Mouse (Mus musculus): ENCODE measurements around the gene Bcr. TPM values are rescaled to one million over a fixed set of nuclear protein-coding genes. Genes with fewer than 3 reads are reported as not detected.
A peak's percentile ranks its signal among the peaks of the same experiment; 100 is the strongest.

Bcr gene
- polyA plus RNA-seq, 1 experiment from 2014 or later, result 15.1 TPM

- Histone ChIP-seq H3K4me3 (no peak overlapping the region), H3K4me1 (replicated peaks) (peaks cover 67% of the 10 kb centered on the region), H3K9me3 (no peaks in the 10 kb centered on the region), H3K36me3 (no peaks in the 10 kb centered on the region), H3K27me3 (0 out of 2 replicates have a peak, but pooled peaks cover 3% of the 10 kb centered on the region), H3K9ac (no peak overlapping the region; the same call in 1 of the 2 replicates), H3K27ac (no peak overlapping the region), H3K4me2 (no peak overlapping the region)
- ATAC-seq (ENCODE audit: low FRiP score), result no peak
- 18% methylated on average over 9 of the region's 9 CpGs for WGBS
Measured at GRCm38 (mm10) chr10:75058761-75059395, 1.5 kb upstream of the Bcr start.

GRCm38 (mm10) chr10:75059396-75059795 is 996 bp upstream of the Bcr start:
- Histone ChIP-seq H3K4me2 (peak overlapping the region; percentile 98), H3K27me3 (0 out of 2 replicates have a peak, but pooled peaks cover 3% of the 10 kb centered on the region), H3K9ac (no peak overlapping the region), H3K27ac (peak overlapping the region; percentile 36; the same call in 1 of the 2 replicates), H3K9me3 (no peaks in the 10 kb centered on the region), H3K4me3 (peak overlapping the region; percentile 88), H3K36me3 (no peaks in the 10 kb centered on the region; the same call in 1 of the 2 replicates), H3K4me1 (replicated peaks) (peaks cover 69% of the 10 kb centered on the region)
- no peak for ATAC-seq (ENCODE audit: low FRiP score)
- WGBS, result 1% methylated on average over 11 of the region's 11 CpGs

GRCm38 (mm10) chr10:75060843-75061235 is 447 bp downstream of the Bcr start:
- Histone ChIP-seq H3K36me3 (peaks cover 4% of the 10 kb centered on the region; the same call in 1 of the 2 replicates), H3K27ac (peak overlapping the region; percentile 93), H3K4me2 (peak overlapping the region; percentile 98), H3K27me3 (0 out of 2 replicates have a peak, but pooled peaks cover 3% of the 10 kb centered on the region), H3K9me3 (no peaks in the 10 kb centered on the region), H3K4me3 (peak overlapping the region; percentile 88), H3K4me1 (replicated peaks) (peaks cover 79% of the 10 kb centered on the region), H3K9ac (peak overlapping the region; percentile 93)
- 0% methylated on average over 24 of the region's 48 CpGs for WGBS
- peak; percentile 28; the same call in 1 of the 2 replicates for ATAC-seq (ENCODE audit: low FRiP score)

- 1% methylated on average over 68 of the region's 71 CpGs for WGBS
- Histone ChIP-seq H3K9ac (peak overlapping the region; percentile 93), H3K27me3 (0 out of 2 replicates have a peak, but pooled peaks cover 3% of the 10 kb centered on the region), H3K4me1 (replicated peaks) (peaks cover 78% of the 10 kb centered on the region), H3K9me3 (no peaks in the 10 kb centered on the region), H3K36me3 (peaks cover 4% of the 10 kb centered on the region; the same call in 1 of the 2 replicates), H3K4me3 (peak overlapping the region; percentile 88), H3K4me2 (peak overlapping the region; percentile 98), H3K27ac (peak overlapping the region; percentile 93)
- no peak for ATAC-seq (ENCODE audit: low FRiP score)
Measured at GRCm38 (mm10) chr10:75061341-75062188, 1.2 kb downstream of the Bcr start.

- WGBS, result 15% methylated on average over 6 of the region's 6 CpGs
- H3K27ac ChIP-seq, result no peak overlapping the region
- peak overlapping the region; percentile 93 for H3K9ac ChIP-seq
- no peaks in the 10 kb centered on the region for H3K9me3 ChIP-seq
- H3K27me3 ChIP-seq, result 0 out of 2 replicates have a peak, but pooled peaks cover 3% of the 10 kb centered on the region
- H3K4me3 ChIP-seq, result peak overlapping the region; percentile 88
- ATAC-seq (ENCODE audit: low FRiP score), result no peak
- H3K4me1 ChIP-seq (replicated peaks), result peaks cover 76% of the 10 kb centered on the region
- H3K36me3 ChIP-seq, result peaks cover 4% of the 10 kb centered on the region; the same call in 1 of the 2 replicates
- H3K4me2 ChIP-seq, result peak overlapping the region; percentile 98
Measured at GRCm38 (mm10) chr10:75062189-75062561, 1.8 kb downstream of the Bcr start.

GRCm38 (mm10) chr10:75062621-75063020 is 2.2 kb downstream of the Bcr start:
- Histone ChIP-seq H3K4me3 (peak overlapping the region; percentile 88), H3K27ac (no peak overlapping the region), H3K9me3 (no peaks in the 10 kb centered on the region), H3K4me2 (peak overlapping the region; percentile 98), H3K9ac (peak overlapping the region; percentile 93), H3K4me1 (replicated peaks) (peaks cover 81% of the 10 kb centered on the region), H3K36me3 (peaks cover 4% of the 10 kb centered on the region; the same call in 1 of the 2 replicates), H3K27me3 (0 out of 2 replicates have a peak, but pooled peaks cover 1% of the 10 kb centered on the region)
- no peak for ATAC-seq (ENCODE audit: low FRiP score)
- 54% methylated on average over 6 of the region's 6 CpGs for WGBS

GRCm38 (mm10) chr10:75063301-75063965 is 3.0 kb downstream of the Bcr start:
- Histone ChIP-seq H3K9ac (peak overlapping the region; percentile 70), H3K4me3 (peak overlapping the region; percentile 88), H3K27me3 (no peaks in the 10 kb centered on the region), H3K36me3 (peaks cover 4% of the 10 kb centered on the region; the same call in 1 of the 2 replicates), H3K27ac (0 out of 2 replicates have a peak overlapping the region, but pooled peaks have one; percentile 3), H3K9me3 (no peaks in the 10 kb centered on the region), H3K4me2 (peak overlapping the region; percentile 98), H3K4me1 (replicated peaks) (peaks cover 87% of the 10 kb centered on the region)
- ATAC-seq (ENCODE audit: low FRiP score), result no peak
- 56% methylated on average over 12 of the region's 12 CpGs for WGBS

- Histone ChIP-seq H3K4me1 (replicated peaks) (peaks cover 92% of the 10 kb centered on the region), H3K27me3 (no peaks in the 10 kb centered on the region), H3K4me3 (no peak overlapping the region), H3K4me2 (peak overlapping the region; percentile 98), H3K36me3 (peaks cover 4% of the 10 kb centered on the region; the same call in 1 of the 2 replicates), H3K9me3 (no peaks in the 10 kb centered on the region), H3K9ac (no peak overlapping the region), H3K27ac (no peak overlapping the region)
- 66% methylated on average over 6 of the region's 6 CpGs for WGBS
- no peak for ATAC-seq (ENCODE audit: low FRiP score)
Measured at GRCm38 (mm10) chr10:75065691-75066090, 5.3 kb downstream of the Bcr start.

GRCm38 (mm10) chr10:75067446-75067845 is 7.1 kb downstream of the Bcr start:
- Histone ChIP-seq H3K36me3 (peaks cover 4% of the 10 kb centered on the region; the same call in 1 of the 2 replicates), H3K27me3 (no peaks in the 10 kb centered on the region), H3K4me1 (replicated peaks) (peaks cover 95% of the 10 kb centered on the region), H3K27ac (no peak overlapping the region), H3K9ac (no peak overlapping the region), H3K4me3 (no peak overlapping the region), H3K9me3 (no peaks in the 10 kb centered on the region), H3K4me2 (no peak overlapping the region)
- no peak for ATAC-seq (ENCODE audit: low FRiP score)

- 62% methylated on average over 2 of the region's 2 CpGs for WGBS
- Histone ChIP-seq H3K4me2 (no peak overlapping the region), H3K27me3 (no peaks in the 10 kb centered on the region), H3K4me3 (no peak overlapping the region), H3K27ac (no peak overlapping the region), H3K9me3 (no peaks in the 10 kb centered on the region), H3K9ac (no peak overlapping the region), H3K4me1 (replicated peaks) (peaks cover 91% of the 10 kb centered on the region), H3K36me3 (peaks cover 4% of the 10 kb centered on the region; the same call in 1 of the 2 replicates)
- no peak for ATAC-seq (ENCODE audit: low FRiP score)
Measured at GRCm38 (mm10) chr10:75068086-75068485, 7.7 kb downstream of the Bcr start.

GRCm38 (mm10) chr10:75068624-75069328 is 8.4 kb downstream of the Bcr start:
- no peak for ATAC-seq (ENCODE audit: low FRiP score)
- peaks cover 88% of the 10 kb centered on the region for H3K4me1 ChIP-seq (replicated peaks)

More at GRCm38 (mm10) chr10:75068624-75069328, 8.4 kb downstream of the Bcr start:
- no peaks in the 10 kb centered on the region for H3K9me3 ChIP-seq
- WGBS, result 67% methylated on average over 12 of the region's 12 CpGs
- H3K27me3 ChIP-seq, result no peaks in the 10 kb centered on the region
- H3K4me2 ChIP-seq, result no peak overlapping the region
- no peak overlapping the region for H3K9ac ChIP-seq
- no peak overlapping the region for H3K27ac ChIP-seq
- H3K36me3 ChIP-seq, result peaks cover 4% of the 10 kb centered on the region; the same call in 1 of the 2 replicates
- no peak overlapping the region for H3K4me3 ChIP-seq
